Mouse (Mus musculus) heart, embryonic 12.5 days (tissue): ENCODE measurements around the gene Slc16a9. TPM values are rescaled to one million over a fixed set of nuclear protein-coding genes. Genes with fewer than 3 reads are reported as not detected.
"Not testable (repeated sequence)": the region's sequence is repeated elsewhere in the genome, so short reads cannot be mapped to it uniquely, and the experiment has no call there.

Experiments
- ATAC-seq: fragments of 200-750 bp; cut with Nextera tagmentation; 2 replicates; pipeline ENCODE4 v1.8.0; 2017; ENCODE audit warnings: moderate TSS enrichment, moderate library complexity; ENCODE audit not compliant: insufficient number of reproducible peaks, low FRiP score
- H3K27ac ChIP-seq: fragments of 300-500 bp; sonication (generic); 2 replicates; pipeline ENCODE4 v1.5.1; 2016; ENCODE audit warnings: mild to moderate bottlenecking, moderate library complexity; ENCODE audit not compliant: poor library complexity, severe bottlenecking
- H3K27me3 ChIP-seq: fragments of 300-500 bp; sonication (generic); replicated peaks from 2 replicates; pipeline ENCODE4 v1.6.1; 2016; ENCODE audit warnings: mild to moderate bottlenecking, moderate library complexity
- H3K36me3 ChIP-seq: fragments of 300-500 bp; sonication (generic); 2 replicates; pipeline ENCODE4 v1.6.1; 2016; ENCODE audit warnings: mild to moderate bottlenecking, moderate library complexity
- H3K4me1 ChIP-seq: fragments of 300-500 bp; sonication (generic); replicated peaks from 2 replicates; pipeline ENCODE4 v1.6.1; 2016; ENCODE audit warnings: mild to moderate bottlenecking
- H3K4me2 ChIP-seq: fragments of 300-500 bp; sonication (generic); 2 replicates; pipeline ENCODE4 v1.6.1; 2016; ENCODE audit warnings: mild to moderate bottlenecking, moderate library complexity
- H3K4me3 ChIP-seq: fragments of 300-500 bp; sonication (generic); 2 replicates; pipeline ENCODE4 v1.5.1; 2016; ENCODE audit warnings: mild to moderate bottlenecking
- H3K9ac ChIP-seq: fragments of 300-500 bp; sonication (generic); 2 replicates; pipeline ENCODE4 v1.6.1; 2016; ENCODE audit warnings: mild to moderate bottlenecking, moderate library complexity
- H3K9me3 ChIP-seq: fragments of 300-500 bp; sonication (generic); replicated peaks from 2 replicates; pipeline ENCODE4 v1.6.1; 2016; ENCODE audit warnings: mild to moderate bottlenecking, moderate library complexity
- WGBS: fragments of 180-500 bp; shearing (Covaris S2); methylation state at CpG from one replicate; pipeline ENCODE4 v1.1.7; 2016; 5-methylcytosine and 5-hydroxymethylcytosine counted together
- polyA plus RNA-seq: library from polyadenylated mRNA; unstranded; fragments of >200 nt; fragmentation: Nextera tagmentation; extraction: Ambion mirVana; gene quantifications from 2 replicates; pipeline ENCODE4 v1.2.1, GENCODE M21; 2016

Slc16a9 gene
- polyA plus RNA-seq, 1 experiment from 2014 or later = 0.98 TPM

- H3K4me3 ChIP-seq = no peak overlapping the region
- H3K36me3 ChIP-seq = no peaks in the 10 kb centered on the region
- no peak overlapping the region for H3K9ac ChIP-seq
- H3K27me3 ChIP-seq = no peaks in the 10 kb centered on the region
- H3K4me1 ChIP-seq = no peaks in the 10 kb centered on the region
- H3K27ac ChIP-seq = no peak overlapping the region
- H3K9me3 ChIP-seq = 0 out of 2 replicates have a peak, but pooled peaks cover 4% of the 10 kb centered on the region
- no peak for ATAC-seq
- WGBS = 83% methylated on average over 9 of the region's 9 CpGs
- no peak overlapping the region for H3K4me2 ChIP-seq
Measured at GRCm38 (mm10) chr10:70211281-70211680, 33.6 kb upstream of the Slc16a9 start.

GRCm38 (mm10) chr10:70220971-70221370 lies 23.9 kb upstream of the Slc16a9 start:
- no peak overlapping the region for H3K27ac ChIP-seq
- H3K9ac ChIP-seq = no peak overlapping the region
- WGBS = 75% methylated on average over 5 of the region's 5 CpGs
- no peak overlapping the region for H3K4me2 ChIP-seq
- H3K36me3 ChIP-seq = no peaks in the 10 kb centered on the region
- H3K27me3 ChIP-seq = no peaks in the 10 kb centered on the region
- no peaks in the 10 kb centered on the region for H3K4me1 ChIP-seq
- 0 out of 2 replicates have a peak, but pooled peaks cover under 1% of the 10 kb centered on the region for H3K9me3 ChIP-seq
- no peak for ATAC-seq
- H3K4me3 ChIP-seq = no peak overlapping the region

DNA sequence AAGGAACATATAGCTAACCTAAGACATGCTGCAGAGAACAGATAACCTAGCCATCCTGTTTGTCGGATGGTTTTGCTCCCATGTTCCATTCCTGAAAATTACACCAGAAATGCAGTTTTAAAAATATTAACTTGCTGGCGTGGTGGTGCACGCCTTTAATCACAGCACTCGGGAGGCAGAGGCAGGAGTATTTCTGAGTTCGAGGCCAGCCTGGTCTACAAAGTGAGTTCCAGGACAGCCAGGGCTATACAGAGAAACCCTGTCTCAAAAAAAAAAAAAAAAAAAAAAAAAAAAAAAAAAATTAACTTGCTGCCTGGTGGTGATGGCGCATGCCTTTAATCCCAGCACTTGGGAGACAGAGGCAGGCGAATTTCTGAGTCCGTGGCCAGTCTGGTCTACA lies 22.7 kb upstream of the Slc16a9 start:
- H3K9ac ChIP-seq, H3K27ac ChIP-seq, H3K4me3 ChIP-seq, H3K27me3 ChIP-seq, ATAC-seq, H3K36me3 ChIP-seq, H3K9me3 ChIP-seq, H3K4me2 ChIP-seq, H3K4me1 ChIP-seq: not testable (repeated sequence)
- 83% methylated on average over 8 of the region's 8 CpGs for WGBS

GRCm38 (mm10) chr10:70224571-70224970 lies 20.3 kb upstream of the Slc16a9 start:
- H3K27ac ChIP-seq = no peak overlapping the region
- H3K4me3 ChIP-seq = no peak overlapping the region
- no peak overlapping the region for H3K4me2 ChIP-seq
- H3K9me3 ChIP-seq = no peaks in the 10 kb centered on the region
- no peak overlapping the region for H3K9ac ChIP-seq
- H3K4me1 ChIP-seq = no peaks in the 10 kb centered on the region
- no peaks in the 10 kb centered on the region for H3K27me3 ChIP-seq
- no peak for ATAC-seq
- 82% methylated on average over 6 of the region's 6 CpGs for WGBS
- no peaks in the 10 kb centered on the region for H3K36me3 ChIP-seq

DNA sequence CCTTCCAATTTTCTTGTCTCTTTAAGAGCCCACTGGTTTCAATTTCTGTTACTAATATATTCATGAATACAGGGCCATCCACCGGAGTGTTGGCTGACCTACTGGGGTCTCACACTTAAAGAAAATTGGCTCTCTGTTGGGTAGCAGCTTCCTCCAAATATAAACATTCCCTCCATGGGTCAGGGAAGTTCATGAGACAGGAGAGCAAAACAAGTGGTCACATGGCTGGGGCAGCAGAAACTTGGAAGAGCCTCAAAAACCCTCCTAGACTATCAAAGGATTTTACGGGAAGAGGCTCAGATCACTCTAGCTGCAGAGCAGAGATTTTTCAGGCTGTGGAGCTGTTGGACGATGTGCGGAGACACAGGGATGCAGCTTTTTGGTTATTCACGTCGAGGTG lies 19.1 kb upstream of the Slc16a9 start:
- Histone ChIP-seq H3K36me3 (no peaks in the 10 kb centered on the region), H3K4me3 (no peak overlapping the region), H3K4me2 (no peak overlapping the region), H3K4me1 (no peaks in the 10 kb centered on the region), H3K9ac (no peak overlapping the region), H3K27me3 (no peaks in the 10 kb centered on the region), H3K9me3 (no peaks in the 10 kb centered on the region), H3K27ac (no peak overlapping the region)
- ATAC-seq = no peak
- WGBS = 73% methylated on average over 6 of the region's 6 CpGs

DNA sequence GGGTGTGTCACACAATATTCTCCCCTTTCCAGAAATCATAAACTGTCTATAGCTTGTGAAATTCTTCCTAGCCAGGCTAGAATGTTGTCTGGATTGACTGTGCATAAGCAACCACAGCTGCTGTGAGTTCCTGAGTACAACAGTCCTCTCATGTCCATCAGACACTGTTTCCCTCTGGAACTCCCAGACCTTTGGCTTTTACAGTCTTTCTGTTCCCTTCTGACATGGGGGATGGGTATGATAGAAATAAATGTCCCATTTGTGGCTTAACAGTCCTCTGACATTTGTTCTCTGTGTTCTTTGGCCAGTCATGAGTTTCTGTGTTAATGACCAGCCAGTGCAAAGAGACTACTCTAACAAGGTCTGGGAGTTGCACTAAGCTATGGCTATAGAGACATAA lies 18.3 kb upstream of the Slc16a9 start:
- no peak overlapping the region for H3K27ac ChIP-seq
- H3K36me3 ChIP-seq = no peaks in the 10 kb centered on the region

GRCm38 (mm10) chr10:70230352-70230751 lies 14.5 kb upstream of the Slc16a9 start:
- no peak overlapping the region for H3K27ac ChIP-seq

More for the DNA sequence above, 18.3 kb upstream of the Slc16a9 start:
- Histone ChIP-seq H3K4me1 (no peaks in the 10 kb centered on the region), H3K4me2 (no peak overlapping the region), H3K4me3 (no peak overlapping the region), H3K9me3 (no peaks in the 10 kb centered on the region), H3K9ac (no peak overlapping the region), H3K27me3 (no peaks in the 10 kb centered on the region)
- ATAC-seq = no peak

GRCm38 (mm10) chr10:70237936-70238335 lies 7.0 kb upstream of the Slc16a9 start:
- no peak overlapping the region for H3K4me3 ChIP-seq
- H3K36me3 ChIP-seq = no peaks in the 10 kb centered on the region
- WGBS = 56% methylated on average over 2 of the region's 2 CpGs
- no peak for ATAC-seq
- H3K9me3 ChIP-seq = no peaks in the 10 kb centered on the region
- H3K4me1 ChIP-seq = no peaks in the 10 kb centered on the region
- H3K9ac ChIP-seq = no peak overlapping the region
- H3K27ac ChIP-seq = no peak overlapping the region
- no peaks in the 10 kb centered on the region for H3K27me3 ChIP-seq
- no peak overlapping the region for H3K4me2 ChIP-seq

More at GRCm38 (mm10) chr10:70230352-70230751, 14.5 kb upstream of the Slc16a9 start:
- no peaks in the 10 kb centered on the region for H3K27me3 ChIP-seq
- WGBS = 76% methylated on average over 6 of the region's 6 CpGs
- 0 out of 2 replicates have a peak, but pooled peaks cover 3% of the 10 kb centered on the region for H3K9me3 ChIP-seq
- H3K4me1 ChIP-seq = no peaks in the 10 kb centered on the region
- H3K36me3 ChIP-seq = no peaks in the 10 kb centered on the region
- H3K4me2 ChIP-seq = no peak overlapping the region
- no peak overlapping the region for H3K4me3 ChIP-seq
- no peak for ATAC-seq
- no peak overlapping the region for H3K9ac ChIP-seq

GRCm38 (mm10) chr10:70242751-70243444 lies 2.0 kb upstream of the Slc16a9 start:
- no peak for ATAC-seq
- H3K9ac ChIP-seq = no peak overlapping the region
- H3K27ac ChIP-seq = no peak overlapping the region
- no peaks in the 10 kb centered on the region for H3K9me3 ChIP-seq
- H3K36me3 ChIP-seq = no peaks in the 10 kb centered on the region
- 38% methylated on average over 8 of the region's 8 CpGs for WGBS
- no peak overlapping the region for H3K4me2 ChIP-seq
- peaks cover 18% of the 10 kb centered on the region; the same call in 1 of the 2 replicates for H3K27me3 ChIP-seq
- H3K4me1 ChIP-seq = peaks cover 13% of the 10 kb centered on the region; the same call in 1 of the 2 replicates
- H3K4me3 ChIP-seq = no peak overlapping the region

GRCm38 (mm10) chr10:70245559-70245945 lies 652 bp downstream of the Slc16a9 start:
- 0% methylated on average over 16 of the region's 16 CpGs for WGBS
- Histone ChIP-seq H3K27me3 (peaks cover 21% of the 10 kb centered on the region; the same call in 1 of the 2 replicates), H3K4me2 (peak overlapping the region; percentile 96), H3K9ac (peak overlapping the region; percentile 74), H3K4me3 (peak overlapping the region; percentile 71), H3K4me1 (peaks cover 13% of the 10 kb centered on the region; the same call in 1 of the 2 replicates), H3K27ac (no peak overlapping the region), H3K9me3 (no peaks in the 10 kb centered on the region), H3K36me3 (no peaks in the 10 kb centered on the region)
- no peak for ATAC-seq

DNA sequence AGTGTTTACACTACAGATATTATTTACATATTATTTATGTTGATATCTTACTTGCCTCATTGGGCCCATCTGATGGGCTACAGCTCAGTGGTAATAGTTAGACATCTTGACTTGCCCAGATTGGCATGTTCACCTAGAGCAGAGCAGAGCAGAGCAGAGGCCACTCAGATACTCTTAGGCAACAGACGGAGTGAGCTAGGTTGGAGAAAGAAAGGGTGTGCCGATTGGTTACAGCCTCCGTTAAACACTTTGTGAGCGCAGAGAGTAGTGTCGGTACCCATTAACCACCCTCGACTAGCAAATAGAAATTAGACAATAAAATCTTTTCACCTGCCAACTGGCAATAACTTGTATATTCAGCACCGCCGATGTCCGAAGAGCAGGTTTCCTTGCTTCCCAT lies 1.2 kb downstream of the Slc16a9 start:
- Histone ChIP-seq H3K36me3 (no peaks in the 10 kb centered on the region), H3K27ac (no peak overlapping the region), H3K4me3 (peak overlapping the region; percentile 71), H3K27me3 (peaks cover 21% of the 10 kb centered on the region; the same call in 1 of the 2 replicates), H3K9ac (no peak overlapping the region), H3K4me1 (peaks cover 13% of the 10 kb centered on the region; the same call in 1 of the 2 replicates), H3K9me3 (no peaks in the 10 kb centered on the region), H3K4me2 (peak overlapping the region; percentile 96)
- ATAC-seq = no peak
- WGBS = 31% methylated on average over 9 of the region's 9 CpGs

DNA sequence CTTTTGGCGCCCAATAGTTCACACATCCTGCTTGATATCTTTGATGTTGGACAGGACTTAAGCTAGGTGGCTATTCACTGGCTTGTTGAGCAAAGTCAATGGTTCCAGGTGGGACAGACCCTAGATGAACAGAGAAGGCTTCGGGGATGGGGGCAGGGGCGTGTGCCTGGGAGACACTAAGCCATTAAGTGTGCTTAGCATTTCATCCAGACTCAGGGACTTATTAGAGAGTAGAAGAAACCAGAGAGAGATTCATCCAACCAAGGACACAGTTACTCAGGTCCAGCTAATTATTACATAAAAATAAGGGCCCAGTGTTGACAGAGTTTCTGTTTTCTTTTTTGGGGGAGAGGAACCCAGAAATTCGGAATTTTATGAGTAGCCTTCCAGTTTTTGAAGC lies 5.5 kb downstream of the Slc16a9 start:
- no peak for ATAC-seq
- Histone ChIP-seq H3K9me3 (no peaks in the 10 kb centered on the region), H3K27ac (no peak overlapping the region), H3K4me1 (peaks cover 7% of the 10 kb centered on the region; the same call in 1 of the 2 replicates), H3K9ac (no peak overlapping the region), H3K4me3 (no peak overlapping the region), H3K36me3 (no peaks in the 10 kb centered on the region), H3K27me3 (peaks cover 14% of the 10 kb centered on the region; the same call in 1 of the 2 replicates), H3K4me2 (no peak overlapping the region)
- 81% methylated on average over 4 of the region's 4 CpGs for WGBS
